Mouse (Mus musculus): ENCODE results near the gene Map3k1. TPM values are rescaled to one million over a fixed set of nuclear protein-coding genes. Genes with fewer than 3 reads are reported as not detected.
A peak's percentile ranks its signal among the peaks of the same experiment; 100 is the strongest.

Map3k1 gene
- polyA plus RNA-seq, 1 experiment from 2014 or later = 32.8 TPM

DNA sequence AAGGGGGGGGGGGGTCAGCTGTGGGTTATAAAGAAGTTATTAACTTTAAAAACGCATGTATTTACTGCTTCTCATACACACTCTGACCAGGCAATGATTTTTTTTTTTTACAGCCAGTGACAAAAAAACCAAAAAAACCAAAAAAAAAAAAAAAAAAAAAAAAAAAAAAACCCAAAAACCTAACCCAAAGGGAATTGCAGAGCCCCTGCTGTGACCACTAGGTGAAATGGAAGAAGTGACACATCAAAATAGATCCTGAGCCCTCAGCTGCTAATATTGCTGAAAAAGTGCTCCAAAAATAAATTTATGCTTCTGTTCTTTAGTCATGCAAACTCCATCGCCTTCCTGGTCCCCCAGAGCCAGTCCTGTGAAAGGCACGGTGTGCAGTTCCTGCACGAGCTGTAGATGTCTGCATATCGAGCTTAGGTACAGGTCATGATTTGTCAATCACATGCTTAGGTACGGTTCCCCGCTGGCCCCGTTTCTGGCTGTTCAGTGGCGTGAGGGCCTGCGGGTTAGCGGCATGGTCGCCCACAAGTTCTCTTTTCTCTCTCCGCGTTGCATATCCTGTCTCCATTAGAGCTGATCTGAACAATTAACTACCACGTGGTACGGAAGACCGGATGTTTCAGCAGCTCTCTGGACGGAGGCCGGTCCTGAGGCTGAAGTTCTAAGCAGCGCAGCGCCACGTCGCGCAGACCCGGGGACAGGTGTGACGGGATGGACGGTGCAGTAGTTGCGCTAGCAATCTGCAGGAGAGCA lies 60.3 kb downstream of the Map3k1 start:
- CTCF ChIA-PET = interaction anchor here (2.2 kb wide), 1 partner anchor 8 kb away, joined by 5 read pairs; no protein-coding TSS in a partner anchor
- in situ Hi-C loops (cut with MboI; ENCODE audit: low pct_unique_long_range_greater_than_20kb) = loop anchor here (10.0 to 25.0 kb wide), 3 partner anchors 214 to 1361 kb away; partner anchors contain the start of gene Plk2
- no peak for TF ChIP-seq CTCF (IDR thresholded peaks at IDR 0.05)
- H3K27me3 ChIP-seq = no peaks in the 10 kb centered on the region
- DNase-seq (ENCODE audit: low read depth, low spot score) (no peak), ATAC-seq (no peak)
- POLR2A ChIA-PET = interaction anchor here (0.7 kb wide), 1 partner anchor 511 kb away, joined by 4 read pairs; no protein-coding TSS in a partner anchor

DNA sequence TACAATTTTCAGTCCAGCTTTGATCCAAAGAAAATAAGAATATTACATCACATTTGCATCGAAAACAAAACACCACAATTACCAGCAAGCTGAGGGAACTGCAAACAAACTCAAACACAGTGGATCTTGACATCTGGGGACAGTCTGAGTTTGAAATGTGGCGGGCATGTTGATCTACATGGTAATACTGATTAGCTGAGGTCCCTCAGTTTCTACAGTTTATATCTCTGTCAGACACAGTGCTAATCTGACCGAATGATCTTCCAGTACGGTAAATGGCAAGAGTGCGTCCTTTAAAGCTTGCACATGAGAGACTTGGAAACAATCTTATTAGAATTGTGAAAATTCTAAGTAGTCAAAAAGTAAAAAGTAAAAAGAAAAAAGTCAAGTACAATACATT lies 62.0 kb downstream of the Map3k1 start:
- ChIA-PET CTCF (interaction anchor here (0.9 to 2.2 kb wide), 2 partner anchors 10 to 90 kb away, joined by 3 to 5 read pairs; no protein-coding TSS in a partner anchor), POLR2A (interaction anchor here (0.6 kb wide), 1 partner anchor 23 kb away, joined by 3 read pairs; no protein-coding TSS in a partner anchor)
- in situ Hi-C loops (cut with MboI; ENCODE audit: low pct_unique_long_range_greater_than_20kb) = loop anchor here (10.0 to 25.0 kb wide), 3 partner anchors 212 to 1360 kb away; partner anchors contain the start of gene Plk2
- DNase-seq (ENCODE audit: low read depth, low spot score) = no peak
- H3K27me3 ChIP-seq = no peaks in the 10 kb centered on the region
- no peak for ATAC-seq
- TF ChIP-seq CTCF (IDR thresholded peaks at IDR 0.05) = no peak

DNA sequence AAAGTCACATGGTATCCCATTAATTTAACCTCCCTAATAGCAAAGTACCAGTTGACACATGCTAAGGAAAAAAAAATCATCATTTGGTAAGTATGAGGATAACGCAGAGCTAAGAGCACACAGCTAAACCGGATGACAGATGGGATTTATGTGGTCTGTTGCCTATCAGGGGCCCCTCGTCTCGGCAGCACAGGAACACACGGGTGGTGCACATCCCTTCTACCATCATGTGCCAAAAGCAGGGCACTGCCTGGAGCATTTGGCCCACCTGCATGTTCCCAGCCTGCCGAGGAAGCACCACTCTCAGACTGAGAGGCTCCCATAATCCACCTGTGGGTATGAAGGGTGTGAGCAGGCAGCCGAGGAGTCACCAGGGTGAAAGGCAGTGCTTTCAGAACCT lies 63.6 kb downstream of the Map3k1 start:
- ChIA-PET CTCF (interaction anchor here (1.0 to 1.2 kb wide), 4 partner anchors 216 to 518 kb away, joined by 3 read pairs; no protein-coding TSS in a partner anchor), POLR2A (no interaction called here)
- DNase-seq (ENCODE audit: low read depth, low spot score) = no peak
- ATAC-seq = no peak
- H3K27me3 ChIP-seq = no peaks in the 10 kb centered on the region
- in situ Hi-C loops (cut with MboI; ENCODE audit: low pct_unique_long_range_greater_than_20kb) = loop anchor here (10.0 to 25.0 kb wide), 3 partner anchors 210 to 1358 kb away; partner anchors contain the start of gene Plk2
- no peak for TF ChIP-seq CTCF (IDR thresholded peaks at IDR 0.05)

DNA sequence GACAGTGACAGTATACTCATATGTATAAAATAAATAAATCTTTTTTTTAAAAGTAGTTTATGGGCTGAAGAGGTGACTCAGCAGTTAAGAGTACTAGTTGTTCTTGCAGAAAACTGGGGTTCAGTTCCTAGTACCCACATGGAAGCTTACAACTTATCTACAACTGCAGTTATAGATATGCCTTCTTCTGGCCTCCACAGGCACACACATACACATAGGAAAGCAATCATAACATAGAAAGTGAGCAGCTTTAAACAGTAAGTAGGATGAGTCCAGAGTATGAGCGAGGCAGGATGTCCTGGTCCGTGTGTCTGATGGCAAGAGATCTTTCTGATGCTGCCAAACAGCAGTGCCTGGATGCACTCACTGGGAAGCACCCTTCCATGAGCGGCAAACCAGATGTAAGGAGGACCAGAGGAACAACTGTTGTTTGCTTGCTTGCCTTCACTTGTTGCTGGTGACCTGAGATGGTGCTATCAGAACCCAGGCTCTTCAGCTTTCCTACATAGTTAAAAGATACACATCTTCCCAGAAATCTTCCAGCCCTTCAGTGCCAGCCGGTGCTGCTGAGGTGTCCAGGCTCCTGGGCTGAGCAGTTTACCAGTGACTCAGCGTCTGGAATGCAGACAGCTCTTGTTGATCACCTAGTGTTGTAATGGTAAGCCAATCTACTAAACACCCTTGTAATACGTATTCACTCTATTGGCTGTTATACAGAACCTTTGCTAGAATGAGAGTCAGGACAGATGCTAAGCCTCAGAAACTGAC lies 64.4 kb downstream of the Map3k1 start:
- DNase-seq (ENCODE audit: low read depth, low spot score) (peak; percentile 31), ATAC-seq (peak; percentile 92)
- POLR2A ChIA-PET = interaction anchor here (0.9 kb wide), 1 partner anchor 30 kb away, joined by 3 read pairs; no protein-coding TSS in a partner anchor
- peak; percentile 39 for TF ChIP-seq CTCF (IDR thresholded peaks at IDR 0.05)
- in situ Hi-C loops (cut with MboI; ENCODE audit: low pct_unique_long_range_greater_than_20kb) = loop anchor here (10.0 to 25.0 kb wide), 3 partner anchors 210 to 1357 kb away; partner anchors contain the start of gene Plk2
- H3K27me3 ChIP-seq = no peaks in the 10 kb centered on the region
- CTCF ChIA-PET = interaction anchor here (1.0 to 1.2 kb wide), 4 partner anchors 216 to 519 kb away, joined by 3 read pairs; no protein-coding TSS in a partner anchor

DNA sequence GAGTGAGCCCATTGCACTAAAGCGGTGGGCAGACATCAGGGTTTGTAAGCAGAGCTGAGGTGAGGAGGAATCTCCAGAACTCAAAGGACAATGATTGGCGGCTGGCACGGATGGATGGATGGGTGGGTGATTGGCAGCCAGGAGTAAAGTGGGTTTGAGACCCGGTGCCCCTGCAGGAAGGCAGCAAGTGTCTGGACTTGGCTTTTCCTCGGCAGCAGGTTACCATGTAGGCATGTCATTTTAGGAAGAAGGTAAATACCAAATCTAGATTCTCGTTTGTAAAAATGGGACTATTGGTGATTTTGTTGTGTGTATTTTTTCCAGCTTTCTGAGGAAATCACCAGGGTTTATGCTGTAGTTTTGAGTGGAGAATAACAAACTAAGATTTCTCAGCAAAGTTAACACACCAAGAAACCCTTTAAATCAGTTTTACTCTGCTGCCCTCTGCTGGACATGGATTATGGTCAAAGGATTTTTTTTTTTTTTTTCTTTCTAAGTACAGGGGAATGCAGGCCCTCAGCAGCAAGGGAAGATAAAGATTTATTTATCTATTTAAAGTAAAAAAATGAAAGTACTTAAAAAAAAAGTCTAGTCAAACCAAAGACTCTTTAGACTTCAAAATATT lies 66.7 kb downstream of the Map3k1 start:
- no peak for ATAC-seq
- in situ Hi-C loops (cut with MboI; ENCODE audit: low pct_unique_long_range_greater_than_20kb) = loop anchor here (10.0 to 25.0 kb wide), 3 partner anchors 207 to 1355 kb away; partner anchors contain the start of gene Plk2
- ChIA-PET CTCF (interaction anchor here (0.8 kb wide), 1 partner anchor 14 kb away, joined by 3 read pairs; no protein-coding TSS in a partner anchor), POLR2A (no interaction called here)
- DNase-seq (ENCODE audit: low read depth, low spot score) = no peak
- peak; percentile 42 for TF ChIP-seq CTCF (IDR thresholded peaks at IDR 0.05)
- no peaks in the 10 kb centered on the region for H3K27me3 ChIP-seq

DNA sequence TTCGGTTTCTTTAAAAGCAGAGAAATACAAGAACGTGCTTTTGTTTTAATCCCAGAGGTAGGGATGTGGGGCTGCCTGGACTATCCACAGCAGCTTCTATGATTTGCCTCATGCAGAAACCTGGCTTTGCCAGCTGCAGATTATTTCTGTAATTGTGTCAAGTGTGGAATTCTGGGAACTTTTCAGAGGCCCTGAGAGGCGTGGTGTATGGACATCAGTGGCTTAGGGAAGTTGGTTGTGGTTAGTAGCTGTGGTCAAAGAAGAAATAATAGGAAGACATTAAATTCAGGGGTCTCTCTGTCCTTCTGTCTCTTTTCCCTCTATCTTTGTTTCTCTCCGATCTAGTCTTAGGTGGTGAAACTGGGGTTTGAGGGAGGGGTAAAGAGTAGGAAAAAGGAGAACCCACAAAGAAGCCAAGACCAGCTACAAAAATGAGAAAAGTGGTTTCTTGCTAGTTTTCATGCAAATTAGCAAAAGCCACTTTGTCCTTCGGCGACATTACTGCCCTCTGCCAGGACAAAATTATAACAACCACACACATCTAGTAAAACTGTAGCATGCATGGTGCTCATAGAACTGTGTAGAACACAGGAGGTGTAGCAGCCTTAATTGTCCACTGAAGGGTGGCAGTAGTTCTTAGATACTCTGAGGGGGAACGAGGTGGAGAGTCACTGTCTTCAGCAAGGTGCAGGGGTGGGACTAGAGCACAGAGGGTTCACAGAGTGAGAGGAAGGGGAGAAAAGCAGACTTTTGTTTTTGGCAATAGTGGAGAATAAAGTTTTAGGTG lies 67.4 kb downstream of the Map3k1 start:
- DNase-seq (ENCODE audit: low read depth, low spot score) (no peak), ATAC-seq (no peak)
- H3K27me3 ChIP-seq = no peaks in the 10 kb centered on the region
- in situ Hi-C loops (cut with MboI; ENCODE audit: low pct_unique_long_range_greater_than_20kb) = loop anchor here (10.0 to 25.0 kb wide), 3 partner anchors 207 to 1354 kb away; partner anchors contain the start of gene Plk2
- ChIA-PET CTCF (interaction anchor here (0.8 to 0.9 kb wide), 3 partner anchors 13 to 28 kb away, joined by 3 read pairs; no protein-coding TSS in a partner anchor), POLR2A (no interaction called here)
- peak; percentile 15 for TF ChIP-seq CTCF (IDR thresholded peaks at IDR 0.05)

DNA sequence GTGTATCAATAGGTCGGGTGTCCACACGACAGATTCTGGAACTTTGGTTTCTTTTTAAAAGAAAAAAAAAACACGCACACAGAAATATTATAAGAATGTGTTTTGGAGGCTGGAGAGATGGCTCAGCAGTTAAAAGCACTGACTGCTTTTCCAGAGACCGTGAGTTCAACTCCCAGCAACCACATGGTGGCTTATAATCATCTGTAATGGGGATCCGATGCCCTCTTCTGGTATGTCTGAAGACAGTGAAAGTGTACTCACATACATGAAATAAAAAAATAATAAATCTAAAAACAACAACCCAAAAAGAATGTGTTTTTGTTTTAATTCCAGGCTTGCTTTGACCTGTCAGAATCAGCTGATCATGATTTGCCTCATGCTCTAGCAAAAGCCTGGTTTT lies 81.9 kb downstream of the Map3k1 start:
- H3K27me3 ChIP-seq = no peaks in the 10 kb centered on the region
- ChIA-PET POLR2A (no interaction called here), CTCF (interaction anchor here (1.0 kb wide), 1 partner anchor 14 kb away, joined by 3 read pairs; no protein-coding TSS in a partner anchor)
- DNase-seq (ENCODE audit: low read depth, low spot score) (no peak), ATAC-seq (no peak)
- in situ Hi-C loops (cut with MboI; ENCODE audit: low pct_unique_long_range_greater_than_20kb) = loop anchor here (25.0 kb wide), 1 partner anchor 1340 kb away; the partner anchor contains the start of gene Plk2
- no peak for TF ChIP-seq CTCF (IDR thresholded peaks at IDR 0.05)

DNA sequence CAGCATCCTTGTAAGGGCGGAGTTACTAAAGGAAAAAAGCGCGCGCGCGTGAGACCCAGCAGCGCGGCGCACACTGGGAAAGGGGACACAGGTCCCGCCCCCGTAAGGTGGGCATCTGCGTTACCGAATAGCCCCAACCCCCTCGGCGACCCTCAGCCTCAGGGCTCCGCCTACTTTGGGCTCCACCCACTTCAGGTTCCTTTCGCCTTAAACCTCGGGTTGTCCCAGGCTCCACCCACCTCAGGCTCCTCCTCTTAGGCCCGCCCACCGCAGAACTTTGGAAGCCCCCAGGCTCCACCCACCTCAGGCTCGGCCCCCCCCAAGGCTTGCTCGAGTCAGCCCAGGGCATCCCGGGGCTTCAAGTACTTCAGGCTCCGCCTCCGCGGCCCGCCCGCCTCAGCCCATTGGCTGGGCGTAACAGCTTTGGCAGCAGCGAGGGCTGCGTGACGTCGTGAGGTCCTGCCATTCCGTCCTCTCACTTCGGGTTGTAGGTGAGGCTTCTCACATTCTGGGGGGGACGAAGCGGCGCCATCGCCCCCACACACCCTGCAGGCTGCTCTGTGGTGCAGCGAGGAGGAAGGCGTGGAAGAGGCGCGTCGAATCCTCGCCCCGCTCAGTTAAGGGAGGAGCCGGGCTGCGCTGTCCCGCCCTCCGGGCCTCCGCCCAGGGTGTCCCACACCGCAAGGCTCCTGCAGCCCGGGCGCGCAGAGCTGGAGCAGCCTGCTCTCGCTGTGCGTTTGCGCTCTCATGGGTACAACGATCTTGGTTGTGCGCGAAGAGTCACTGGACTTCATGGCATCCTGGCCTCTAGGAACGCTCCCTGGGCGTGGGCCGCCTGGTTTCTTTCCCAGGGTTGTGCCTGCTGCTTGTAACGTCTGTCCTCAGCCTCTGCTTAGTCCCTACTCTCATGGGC lies 83.4 kb downstream of the Map3k1 start:
- no peaks in the 10 kb centered on the region for H3K27me3 ChIP-seq
- DNase-seq (ENCODE audit: low read depth, low spot score) (peak; percentile 83), ATAC-seq (peak; percentile 99)
- CTCF ChIA-PET = interaction anchor here (1.0 kb wide), 1 partner anchor 16 kb away, joined by 3 read pairs; no protein-coding TSS in a partner anchor
- in situ Hi-C loops (cut with MboI; ENCODE audit: low pct_unique_long_range_greater_than_20kb) = loop anchor here (25.0 kb wide), 1 partner anchor 1338 kb away; the partner anchor contains the start of gene Plk2
- no peak for TF ChIP-seq CTCF (IDR thresholded peaks at IDR 0.05)
- POLR2A ChIA-PET = no interaction called here

Measured in Patski (cell line).